Mouse (Mus musculus) heart, embryonic 10.5 days (tissue): ENCODE results near the gene Tgds. TPM values are rescaled to one million over a fixed set of nuclear protein-coding genes. Genes with fewer than 3 reads are reported as not detected.

Source experiments
- DNase-seq: peaks from one replicate; pipeline ENCODE4 v3.0.0-alpha.2; 2017; ENCODE audit warnings: low spot score
- H3K27ac ChIP-seq: fragments of 300-500 bp; sonication (generic); 2 replicates; pipeline ENCODE4 v1.5.1; 2016; ENCODE audit warnings: mild to moderate bottlenecking
- H3K27me3 ChIP-seq: fragments of 300-500 bp; sonication (generic); 2 replicates; pipeline ENCODE4 v1.6.1; 2016; ENCODE audit warnings: mild to moderate bottlenecking; ENCODE audit not compliant: poor library complexity, insufficient read depth, severe bottlenecking
- H3K36me3 ChIP-seq: fragments of 300-500 bp; sonication (generic); 2 replicates; pipeline ENCODE4 v1.6.1; 2016; ENCODE audit warnings: mild to moderate bottlenecking, moderate library complexity
- H3K4me1 ChIP-seq: fragments of 300-500 bp; sonication (generic); 2 replicates; pipeline ENCODE4 v1.6.1; 2016; ENCODE audit warnings: mild to moderate bottlenecking
- H3K4me3 ChIP-seq: fragments of 300-500 bp; sonication (generic); 2 replicates; pipeline ENCODE4 v1.5.1; 2016; ENCODE audit warnings: mild to moderate bottlenecking, moderate library complexity
- H3K9me3 ChIP-seq: fragments of 300-500 bp; sonication (generic); 2 replicates; pipeline ENCODE4 v1.6.1; 2016; ENCODE audit warnings: mild to moderate bottlenecking, moderate library complexity
- WGBS: fragments of 180-500 bp; shearing (Covaris S2); methylation state at CpG from one replicate; pipeline ENCODE4 v1.1.7; 2016; 5-methylcytosine and 5-hydroxymethylcytosine counted together
- polyA plus RNA-seq: library from polyadenylated mRNA; unstranded; fragments of >200 nt; fragmentation: Nextera tagmentation; extraction: Ambion mirVana; gene quantifications from 2 replicates; pipeline ENCODE4 v1.2.1, GENCODE M21; 2016

Gene Tgds
- polyA plus RNA-seq, 1 experiment from 2014 or later: 40.7 TPM

DNA sequence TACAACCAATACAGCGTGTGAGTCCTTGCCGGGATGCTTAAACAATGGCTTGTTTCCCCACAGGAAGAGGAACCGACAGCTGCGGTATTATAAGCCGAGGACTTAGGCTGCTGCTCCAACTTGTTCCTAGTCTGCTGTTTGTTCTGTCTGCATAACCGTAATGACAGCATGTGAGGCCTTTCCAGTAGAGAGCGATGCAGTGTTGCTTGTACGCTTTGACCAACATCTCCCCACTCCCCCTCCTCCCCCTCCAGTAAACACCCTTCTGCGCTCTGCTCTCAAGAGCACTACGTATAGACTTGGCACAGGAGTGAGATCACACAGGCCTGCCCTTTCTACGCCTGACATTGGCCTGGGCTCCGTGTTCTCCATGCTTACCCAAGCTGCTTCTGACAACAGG lies 62.5 kb downstream of the Tgds start:
- Histone ChIP-seq H3K4me3 (no peak overlapping the region), H3K27me3 (no peaks in the 10 kb centered on the region), H3K36me3 (no peaks in the 10 kb centered on the region), H3K4me1 (no peaks in the 10 kb centered on the region), H3K9me3 (no peaks in the 10 kb centered on the region), H3K27ac (no peak overlapping the region)
- 75% methylated on average over 12 of the region's 12 CpGs for whole genome bisulfite sequencing
- DNase-seq: no peak

DNA sequence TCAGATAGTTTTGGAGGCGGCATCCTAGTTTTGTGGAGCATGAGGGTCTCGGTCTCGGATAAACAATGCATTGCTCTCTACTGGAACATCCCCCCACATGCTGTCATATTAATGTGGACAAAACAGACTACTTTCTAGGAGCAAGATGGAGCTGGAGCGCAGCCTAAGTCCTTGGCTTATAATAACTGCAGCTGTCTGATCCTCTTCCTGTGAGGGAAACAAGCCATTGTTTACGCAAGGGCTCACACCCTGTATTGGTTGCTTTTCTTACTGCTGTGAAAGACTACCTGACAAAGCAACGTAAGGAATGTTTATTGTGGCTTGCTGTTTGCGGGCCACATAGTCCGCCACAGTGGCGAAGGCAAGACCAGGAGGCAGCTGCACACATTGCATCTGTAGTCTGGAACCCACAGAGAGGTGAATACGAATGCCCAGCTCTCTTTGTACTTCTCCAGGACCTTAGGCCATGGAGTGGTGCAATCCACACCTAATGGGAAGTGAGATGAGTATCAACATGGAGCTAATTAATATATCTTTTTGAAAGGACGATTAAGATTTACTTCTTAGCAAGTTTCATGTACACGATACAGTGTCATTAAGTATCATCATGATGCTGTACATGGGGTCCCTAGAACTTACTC lies 63.0 kb downstream of the Tgds start:
- WGBS: 82% methylated on average over 12 of the region's 12 CpGs
- no peaks in the 10 kb centered on the region for H3K9me3 ChIP-seq
- H3K36me3 ChIP-seq: no peaks in the 10 kb centered on the region
- no peak overlapping the region for H3K27ac ChIP-seq
- no peak for DNase-seq
- H3K27me3 ChIP-seq: no peaks in the 10 kb centered on the region
- H3K4me1 ChIP-seq: no peaks in the 10 kb centered on the region
- no peak overlapping the region for H3K4me3 ChIP-seq

Other genes starting within 250 kb of the Tgds start
- 0.80 and 1.0 TPM in 2 replicates for gene Dct, start 80.5 kb downstream of the Tgds start, polyA plus RNA-seq
- 43.6 and 46.3 TPM in 2 replicates for gene Gpr180, start 4.4 kb upstream of the Tgds start, polyA plus RNA-seq
- 0.04 and 0.09 TPM in 2 replicates for gene Sox21, start 104.3 kb upstream of the Tgds start, polyA plus RNA-seq
- not detected in 2 replicates for gene Gm9376, start 134.2 kb upstream of the Tgds start, polyA plus RNA-seq